14 mouse cellular contexts compared by ENCODE assay signal in the genomic region with DNA sequence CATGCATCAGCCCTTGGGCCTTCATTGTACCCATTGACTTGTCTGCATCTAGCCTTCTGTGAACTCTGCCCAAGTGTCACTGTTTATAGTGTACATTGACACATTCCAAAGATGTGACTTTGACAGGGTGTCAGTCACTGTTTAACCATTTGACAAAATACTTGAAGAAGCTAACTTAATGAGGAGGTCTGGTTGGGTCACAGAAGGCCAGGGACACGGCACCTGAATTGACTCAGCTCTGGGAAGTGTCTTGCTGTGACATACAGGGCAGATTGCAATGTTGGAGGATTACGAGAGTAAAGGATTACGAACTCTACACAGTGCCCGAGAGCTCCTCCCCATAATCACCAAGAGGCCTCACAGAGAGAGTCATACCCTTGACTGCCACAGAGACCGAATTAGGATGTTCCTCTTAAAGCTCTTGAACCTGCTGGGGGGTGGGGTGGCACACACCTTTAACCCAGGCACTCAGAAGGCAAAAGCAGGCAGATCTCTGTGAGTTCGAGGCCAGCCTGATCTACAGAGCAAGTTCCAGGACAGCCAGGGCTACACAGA. TPM values are rescaled to one million over a fixed set of nuclear protein-coding genes. Genes with fewer than 3 reads are reported as not detected.
A peak's percentile ranks its signal among the peaks of the same experiment; 100 is the strongest.
DNase-seq lines count a peak whose midpoint lies in the region; ATAC-seq and TF ChIP-seq lines count a peak whose summit lies in the region.
"Had no signal": no experiment of that assay in that cellular context is flagged by ENCODE, and none has a peak within 500 bp of the region (broad histone marks: within the 10 kb centered on the region; RNA-seq: fewer than 3 reads in every experiment).

No protein-coding gene starts in this region.

- DNase-seq in kidney, adult 9 months: peak; percentile 27
- no peak for DNase-seq in kidney, postnatal 25 days
- DNase-seq in MEL (ENCODE audit: low read depth, low spot score): peak; percentile 80
- DNase-seq in c-Kit-positive CD71-positive TER-119-positive erythroid progenitor cells, embryonic 14.5 days (ENCODE audit: low spot score): peak; percentile 33
- DNase-seq in cerebellum, adult 9-11 months: no peak
- DNase-seq: cerebellum, adult 2 months; gastrocnemius, postnatal 10 days; lung, postnatal 14 days had no signal

- H3K4me2 ChIP-seq in midbrain, embryonic 16.5 days (ENCODE audit: low read length): no peak overlapping the region
- H3K4me2 ChIP-seq: embryonic facial prominence, embryonic 15.5 days; neural tube, embryonic 13.5 days had no signal

- H3K4me1 ChIP-seq in MEL (ENCODE audit: control insufficient read depth in 1 of 2, insufficient read depth in 2 of 2, low read length in 2 of 2): peaks cover 27 to 40% of the 10 kb centered on the region in 2 experiments
- H3K4me1 ChIP-seq in midbrain, embryonic 16.5 days (ENCODE audit: control insufficient read depth, insufficient read depth, low read length): no peaks in the 10 kb centered on the region
- H3K4me1 ChIP-seq: embryonic facial prominence, embryonic 15.5 days; neural tube, embryonic 13.5 days had no signal

- H3K36me3 ChIP-seq in MEL (ENCODE audit: control insufficient read depth in 1 of 2, insufficient read depth in 2 of 2, low read length in 2 of 2): peaks cover 0 to 44% of the 10 kb centered on the region in 2 experiments; a peak in 2 of 4 replicates
- peaks cover 4% of the 10 kb centered on the region; the same call in 1 of the 2 replicates for H3K36me3 ChIP-seq in midbrain, embryonic 16.5 days (ENCODE audit: control insufficient read depth, insufficient read depth, low read length)
- H3K36me3 ChIP-seq: embryonic facial prominence, embryonic 15.5 days; forebrain, embryonic 10.5 days; neural tube, embryonic 13.5 days had no signal

- no peaks in the 10 kb centered on the region for H3K9me3 ChIP-seq in MEL (replicated peaks; ENCODE audit: insufficient read depth, low read length)
- H3K9me3 ChIP-seq in midbrain, embryonic 16.5 days (replicated peaks; ENCODE audit: control insufficient read depth, low read length, poor library complexity, severe bottlenecking): no peaks in the 10 kb centered on the region
- H3K9me3 ChIP-seq: embryonic facial prominence, embryonic 15.5 days; forebrain, embryonic 10.5 days; neural tube, embryonic 13.5 days had no signal

- no peaks in the 10 kb centered on the region for H3K27me3 ChIP-seq in MEL (ENCODE audit: control insufficient read depth in 1 of 2, insufficient read depth in 2 of 2, low read length in 2 of 2)
- no peaks in the 10 kb centered on the region for H3K27me3 ChIP-seq in midbrain, embryonic 16.5 days (ENCODE audit: control insufficient read depth, insufficient read depth, low read depth, low read length)
- H3K27me3 ChIP-seq: embryonic facial prominence, embryonic 15.5 days; neural tube, embryonic 13.5 days had no signal

- TF ChIP-seq EP300 in MEL (IDR thresholded peaks at IDR 0.05; ENCODE audit: low read depth in 1 of 2, low read length in 2 of 2): no peak

- peak; percentile 43 for ATAC-seq in megakaryocyte, adult 5-6 weeks (ENCODE audit: poor library complexity, severe bottlenecking)
- ATAC-seq in midbrain, embryonic 16.5 days: no peak

- H3K79me2 ChIP-seq in MEL (ENCODE audit: control insufficient read depth, insufficient read depth, low read length, poor library complexity): no peaks in the 10 kb centered on the region

- no peak for TF ChIP-seq POLR2A in MEL (IDR thresholded peaks at IDR 0.05; ENCODE audit: control insufficient read depth in 1 of 2, insufficient read depth in 1 of 2, low read depth in 1 of 2, low read length in 2 of 2, poor library complexity in 1 of 2)

- peak overlapping the region; percentile 21 for H3K9ac ChIP-seq in MEL (ENCODE audit: control insufficient read depth, low read depth, low read length, poor library complexity, severe bottlenecking)
- no peak overlapping the region for H3K9ac ChIP-seq in midbrain, embryonic 16.5 days (ENCODE audit: low read depth, low read length)
- H3K9ac ChIP-seq: embryonic facial prominence, embryonic 15.5 days; neural tube, embryonic 13.5 days had no signal

- no peak for TF ChIP-seq CTCF in MEL (IDR thresholded peaks at IDR 0.05 in 2 of 3, conservative IDR thresholded peaks at IDR 0.05 in 1 of 3; ENCODE audit: control insufficient read depth in 1 of 3, insufficient read depth in 1 of 3, low read depth in 2 of 3, low read length in 3 of 3, poor library complexity in 1 of 3, severe bottlenecking in 1 of 3)

- H3K27ac ChIP-seq in MEL (ENCODE audit: control insufficient read depth, low read depth, low read length): peak overlapping the region; percentile 97
- H3K27ac ChIP-seq in midbrain, embryonic 16.5 days (ENCODE audit: low read length): no peak overlapping the region
- H3K27ac ChIP-seq: embryonic facial prominence, embryonic 15.5 days; forebrain, embryonic 10.5 days; neural tube, embryonic 13.5 days; stomach, postnatal 0 days had no signal

- no peak for TF ChIP-seq RAD21 in MEL (IDR thresholded peaks at IDR 0.05; ENCODE audit: low read depth, low read length)

- WGBS in midbrain, embryonic 16.5 days: 59% methylated on average over 6 of the region's 6 CpGs

- H3K4me3 ChIP-seq in MEL (ENCODE audit: control insufficient read depth in 1 of 2, insufficient read depth in 1 of 2, low read depth in 2 of 2, low read length in 2 of 2): peak overlapping the region; percentile 21 to 24
- H3K4me3 ChIP-seq in midbrain, embryonic 16.5 days (ENCODE audit: low read depth, low read length): no peak overlapping the region
- H3K4me3 ChIP-seq: embryonic facial prominence, embryonic 15.5 days; forebrain, embryonic 10.5 days; neural tube, embryonic 13.5 days had no signal

TF ChIP-seq in MEL, 35 proteins besides CTCF, POLR2A, EP300 and RAD21:
- TF ChIP-seq ZC3H11A (IDR thresholded peaks at IDR 0.05; ENCODE audit: low read depth, low read length): no peak
- 0 out of 2 replicates have a peak, but pooled peaks have one; percentile 8 for TF ChIP-seq RCOR1 (IDR thresholded peaks at IDR 0.05; ENCODE audit: low read depth, low read length)
- TF ChIP-seq USF1 (IDR thresholded peaks at IDR 0.05; ENCODE audit: low read depth, low read length): no peak
- no peak for TF ChIP-seq UBTF (IDR thresholded peaks at IDR 0.05; ENCODE audit: borderline replicate concordance, insufficient read depth, low read depth, low read length)
- no peak for TF ChIP-seq JUND (IDR thresholded peaks at IDR 0.05; ENCODE audit: low read depth, low read length)
- no peak for TF ChIP-seq CHD2 (IDR thresholded peaks at IDR 0.05; ENCODE audit: low read length)
- no peak for TF ChIP-seq ZMIZ1 (IDR thresholded peaks at IDR 0.05; ENCODE audit: low read depth, low read length)
- TF ChIP-seq CHD1 (IDR thresholded peaks at IDR 0.05; ENCODE audit: low read depth, low read length): peak; percentile 81; the same call in 1 of the 2 replicates
- no peak for TF ChIP-seq GATA1 (IDR thresholded peaks at IDR 0.05; ENCODE audit: low read depth, low read length)
- TF ChIP-seq MAZ (IDR thresholded peaks at IDR 0.05; ENCODE audit: low read depth, low read length): no peak
- TF ChIP-seq ETS1 (IDR thresholded peaks at IDR 0.05; ENCODE audit: low read depth, low read length): no peak
- no peak for TF ChIP-seq ZKSCAN1 (IDR thresholded peaks at IDR 0.05; ENCODE audit: low read depth, low read length)
- no peak for TF ChIP-seq TAL1 (IDR thresholded peaks at IDR 0.05; ENCODE audit: low read length)
- peak; percentile 20; the same call in 1 of the 2 replicates for TF ChIP-seq TCF12 (IDR thresholded peaks at IDR 0.05; ENCODE audit: low read depth, low read length)
- no peak for TF ChIP-seq POLR2AphosphoS5 (IDR thresholded peaks at IDR 0.05; ENCODE audit: borderline replicate concordance, low read depth, low read length)
- no peak for TF ChIP-seq MAFK (IDR thresholded peaks at IDR 0.05; ENCODE audit: borderline replicate concordance, low read depth, low read length)
- no peak for TF ChIP-seq MYC (IDR thresholded peaks at IDR 0.05; ENCODE audit: low read depth, low read length)

RNA-seq across cellular contexts. Expression of a gene that starts 44.4 kb away (rescaled TPM):
- 78.2 and 81.1 TPM in 2 replicates for total RNA-seq in MEL (2012; rRNA removed)
- polyA plus RNA-seq in MEL (2012; ENCODE audit: insufficient read depth in 1 of 2, insufficient read length in 2 of 2, low read depth in 1 of 2, low replicate concordance in 2 of 2, missing spikeins in 1 of 2): 100 to 1,000 TPM in 1 of 2 experiments, 10 to 100 TPM in 1; 59.5 to 507 TPM
- total RNA-seq in megakaryocyte, adult 5-6 weeks (2015): 424 and 462 TPM in 2 replicates
- total RNA-seq in megakaryocyte, adult 5-6 weeks (2017): 408 and 436 TPM in 2 replicates
- 51.4 and 60.4 TPM in 2 replicates for polyA plus RNA-seq in midbrain, embryonic 16.5 days (2015; fragmentation: Nextera tagmentation; extraction: Ambion mirVana)

Comparison
In these comparisons a context has a peak if more than half of its experiments do, and no peak if none do; other contexts are left out.
1. DNase-seq: peak in kidney, adult 9 months (single experiment), MEL (single experiment) and c-Kit-positive CD71-positive TER-119-positive erythroid progenitor cells, embryonic 14.5 days (single experiment); none in kidney, postnatal 25 days (0 of 2) and cerebellum, adult 9-11 months (single experiment).